Mouse (Mus musculus) C2C12 (cell line): Measurements from ENCODE around the gene Csrp2. TPM values are rescaled to one million over a fixed set of nuclear protein-coding genes. Genes with fewer than 3 reads are reported as not detected.

Source experiments
- H3K27me3 ChIP-seq: one replicate; pipeline ENCODE4 v1.6.1; 2011; ENCODE audit not compliant: control insufficient read depth, insufficient read depth, insufficient read length
- H3K36me3 ChIP-seq: one replicate; pipeline ENCODE4 v1.6.1; 2011; ENCODE audit not compliant: control insufficient read depth, insufficient read depth
- H3K4me3 ChIP-seq: one replicate; pipeline ENCODE4 v1.5.1; 2011; ENCODE audit warnings: mild to moderate bottlenecking, control low read depth; ENCODE audit not compliant: poor library complexity, insufficient read depth, severe bottlenecking
- H3K79me2 ChIP-seq: one replicate; pipeline ENCODE4 v1.6.1; 2011; ENCODE audit not compliant: control insufficient read depth, insufficient read depth
- H3K79me3 ChIP-seq: one replicate; pipeline ENCODE4 v1.6.1; 2011; ENCODE audit warnings: low read depth, control low read depth
- H3ac ChIP-seq: one replicate; pipeline ENCODE3; 2011; ENCODE audit warnings: low read depth; ENCODE audit not compliant: control insufficient read depth, insufficient read length
- CEBPB ChIP-seq: IDR thresholded peaks from one replicate; pipeline ENCODE4 v1.6.1; 2011; ENCODE audit warnings: low read depth, mild to moderate bottlenecking, control low read depth, moderate library complexity
- CTCF ChIP-seq: IDR thresholded peaks from one replicate; pipeline ENCODE4 v1.5.1; 2011; ENCODE audit not compliant: control insufficient read depth, insufficient read depth, insufficient read length
- FOSL1 ChIP-seq: IDR thresholded peaks from one replicate; pipeline ENCODE4 v1.8.0; 2011; ENCODE audit warnings: mild to moderate bottlenecking, low read length; ENCODE audit not compliant: poor library complexity, insufficient read depth, severe bottlenecking
- MAX ChIP-seq: IDR thresholded peaks from one replicate; pipeline ENCODE4 v1.6.1; 2011; ENCODE audit warnings: mild to moderate bottlenecking, control low read depth
- MYOD1 ChIP-seq: IDR thresholded peaks from one replicate; pipeline ENCODE4 v1.6.1; 2011; ENCODE audit warnings: low read depth; ENCODE audit not compliant: control insufficient read depth, insufficient read length
- MYOG ChIP-seq: IDR thresholded peaks from one replicate; pipeline ENCODE4 v1.6.1; 2011; ENCODE audit not compliant: control insufficient read depth, insufficient read length; ENCODE audit errors: extremely low read depth
- USF1 ChIP-seq: IDR thresholded peaks from one replicate; pipeline ENCODE4 v1.6.1; 2011; ENCODE audit warnings: low read depth, mild to moderate bottlenecking, control low read depth, moderate library complexity
- polyA plus RNA-seq: library from polyadenylated mRNA; unstranded; fragments of >200 nt; fragmentation: generic; extraction: Trizol; gene quantifications from one replicate; pipeline ENCODE4 v1.2.1, GENCODE M21; 2012; ENCODE audit warnings: missing spikeins

The Csrp2 gene
- polyA plus RNA-seq, 1 experiment, result 398 TPM

DNA sequence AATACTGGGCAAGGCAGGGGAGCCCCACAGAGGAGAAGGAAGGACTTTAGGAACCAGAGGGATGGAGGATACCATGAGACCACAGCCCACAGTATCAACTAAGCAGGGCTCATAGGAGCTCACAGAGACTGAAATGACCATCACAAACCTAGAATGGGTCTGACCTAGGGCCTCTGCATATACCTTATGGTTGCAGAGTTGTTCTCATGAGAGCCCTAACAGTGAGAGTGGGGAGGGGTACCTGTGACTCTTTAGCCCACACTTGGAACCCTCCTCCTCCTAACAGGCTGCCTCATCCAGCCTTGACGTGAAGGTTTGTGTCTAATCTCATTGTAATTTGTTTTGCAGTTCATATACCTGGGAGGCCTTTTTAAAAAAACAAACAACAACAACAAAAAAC is 55.3 kb downstream of the Csrp2 start:
- Histone ChIP-seq H3K4me3 (no peak overlapping the region), H3K27me3 (no peaks in the 10 kb centered on the region), H3K36me3 (peaks cover 26% of the 10 kb centered on the region), H3K79me3 (no peaks in the 10 kb centered on the region), H3K79me2 (no peaks in the 10 kb centered on the region), H3ac (no peak overlapping the region)
- TF ChIP-seq MYOD1 (no peak), FOSL1 (no peak), MYOG (no peak), MAX (no peak), USF1 (no peak), CEBPB (no peak), CTCF (no peak)

DNA sequence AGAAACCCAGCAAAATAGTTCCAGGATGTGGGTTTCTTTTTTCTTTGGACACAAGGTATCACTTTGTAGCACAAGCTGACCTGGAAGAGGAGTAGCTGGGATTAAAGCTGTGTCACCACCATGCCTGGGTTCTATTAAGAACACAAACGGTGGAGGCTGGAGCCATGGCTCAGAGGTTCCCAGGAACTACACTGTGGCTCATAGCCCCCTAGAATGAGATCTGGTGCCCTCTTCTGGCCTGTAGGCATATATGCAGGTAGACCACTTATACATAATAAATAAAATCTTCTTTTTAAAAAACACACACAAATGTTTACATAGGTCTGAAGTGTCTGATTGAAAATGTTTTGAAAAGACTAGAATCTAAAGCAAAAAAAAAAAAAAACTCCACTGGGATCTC is 56.5 kb downstream of the Csrp2 start:
- Histone ChIP-seq H3K4me3 (no peak overlapping the region), H3K27me3 (no peaks in the 10 kb centered on the region), H3K79me2 (no peaks in the 10 kb centered on the region), H3ac (no peak overlapping the region), H3K36me3 (peaks cover 19% of the 10 kb centered on the region), H3K79me3 (no peaks in the 10 kb centered on the region)
- TF ChIP-seq MYOG, result no peak
- no peak for TF ChIP-seq MAX
- TF ChIP-seq CEBPB, result no peak
- TF ChIP-seq CTCF, result no peak
- TF ChIP-seq MYOD1, result no peak
- no peak for TF ChIP-seq USF1
- no peak for TF ChIP-seq FOSL1

DNA sequence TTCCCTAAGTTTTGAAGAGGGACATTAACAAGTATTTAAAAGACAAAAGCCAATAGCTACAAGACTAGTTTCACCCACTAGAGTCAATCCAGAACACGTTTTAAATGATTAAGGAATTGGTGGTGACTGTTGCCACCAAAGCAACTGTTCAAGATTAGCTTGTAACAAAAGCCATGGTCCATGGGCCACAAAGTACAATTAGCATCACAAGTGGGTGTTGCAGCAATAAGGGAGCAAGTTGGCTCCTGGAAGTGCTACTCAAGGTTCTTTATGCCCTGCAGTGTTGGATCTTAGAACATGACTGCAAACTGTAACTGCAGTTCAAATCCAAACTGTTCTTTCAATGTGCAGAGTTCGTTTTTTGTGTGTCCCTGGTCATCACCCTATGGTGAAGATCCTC is 57.8 kb downstream of the Csrp2 start:
- no peaks in the 10 kb centered on the region for H3K79me3 ChIP-seq
- no peak overlapping the region for H3ac ChIP-seq
- no peaks in the 10 kb centered on the region for H3K79me2 ChIP-seq
- H3K36me3 ChIP-seq, result peaks cover 17% of the 10 kb centered on the region
- TF ChIP-seq USF1 (no peak), FOSL1 (no peak), MYOG (no peak), CEBPB (no peak), MYOD1 (no peak), MAX (no peak), CTCF (no peak)
- H3K4me3 ChIP-seq, result no peak overlapping the region
- H3K27me3 ChIP-seq, result no peaks in the 10 kb centered on the region

DNA sequence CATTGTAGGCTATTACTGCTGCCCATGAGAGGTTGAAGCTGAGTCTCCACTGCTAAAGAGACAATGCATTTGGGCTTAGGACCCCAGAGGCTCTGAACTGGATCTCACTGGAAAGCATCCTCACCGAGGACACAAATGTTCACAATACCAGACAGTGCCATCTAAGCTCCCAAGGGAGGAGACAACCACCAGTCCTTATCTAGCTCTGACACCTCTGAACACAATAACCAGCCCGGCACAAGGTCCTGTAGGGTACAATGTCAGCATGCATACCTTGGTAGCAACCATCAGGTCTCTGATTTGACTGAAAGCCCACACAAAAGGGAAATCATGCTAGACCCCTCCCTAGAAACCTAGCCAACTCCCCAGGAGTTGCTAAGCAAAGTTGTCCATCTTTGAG is 59.8 kb downstream of the Csrp2 start:
- Histone ChIP-seq H3K79me3 (no peaks in the 10 kb centered on the region), H3ac (no peak overlapping the region), H3K79me2 (peaks cover 6% of the 10 kb centered on the region), H3K4me3 (no peak overlapping the region), H3K27me3 (no peaks in the 10 kb centered on the region), H3K36me3 (peaks cover 13% of the 10 kb centered on the region)
- TF ChIP-seq MAX (no peak), MYOG (no peak)

DNA sequence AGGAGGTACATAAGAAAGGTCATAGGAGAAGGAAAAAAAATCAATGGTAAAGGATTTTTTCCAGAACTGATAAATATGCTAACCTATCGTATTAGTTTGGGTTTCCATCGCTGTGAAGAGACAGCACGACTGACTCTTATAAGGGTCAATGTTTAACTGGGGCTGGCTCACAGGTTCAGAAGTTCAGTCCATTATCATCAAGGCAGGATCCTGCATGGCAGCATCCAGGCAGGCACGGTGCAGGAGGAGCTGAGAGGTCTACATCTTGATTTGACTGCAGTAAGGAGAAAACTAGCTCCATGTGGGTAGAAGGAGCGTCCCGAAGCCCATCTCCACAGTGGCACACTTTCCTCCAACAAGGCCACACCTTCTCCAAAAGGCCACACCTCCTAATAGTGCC is 60.9 kb downstream of the Csrp2 start:
- H3K27me3 ChIP-seq, result no peaks in the 10 kb centered on the region
- TF ChIP-seq MAX (no peak), FOSL1 (no peak), CTCF (no peak), USF1 (no peak), MYOG (no peak), MYOD1 (no peak), CEBPB (no peak)
- no peak overlapping the region for H3ac ChIP-seq
- H3K79me2 ChIP-seq, result peaks cover 6% of the 10 kb centered on the region
- no peak overlapping the region for H3K4me3 ChIP-seq
- no peaks in the 10 kb centered on the region for H3K79me3 ChIP-seq
- peaks cover 13% of the 10 kb centered on the region for H3K36me3 ChIP-seq

DNA sequence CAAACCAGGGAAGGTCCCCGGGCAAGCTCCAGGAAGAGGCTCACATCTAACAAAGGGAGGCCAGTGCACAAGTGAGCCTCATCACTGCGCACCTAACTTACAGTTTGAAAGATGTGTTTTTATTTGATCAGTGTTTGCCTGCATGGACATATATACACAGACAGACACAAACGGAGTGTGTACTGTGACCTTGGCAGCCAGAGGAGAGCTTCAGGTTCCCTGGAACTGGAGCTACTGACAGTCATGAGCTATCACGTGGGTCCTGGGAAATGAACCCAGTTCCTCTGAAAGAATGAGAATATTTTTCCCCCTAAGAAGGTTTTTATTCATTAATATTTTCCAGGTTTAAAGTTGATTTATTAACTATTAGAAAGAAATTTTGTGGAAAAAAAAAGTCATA is 63.2 kb downstream of the Csrp2 start:
- no peak overlapping the region for H3K4me3 ChIP-seq
- H3ac ChIP-seq, result no peak overlapping the region
- H3K27me3 ChIP-seq, result no peaks in the 10 kb centered on the region
- TF ChIP-seq CTCF (no peak), USF1 (no peak), FOSL1 (no peak), CEBPB (no peak), MYOD1 (no peak), MYOG (no peak), MAX (no peak)
- peaks cover 10% of the 10 kb centered on the region for H3K79me3 ChIP-seq
- peaks cover 29% of the 10 kb centered on the region for H3K79me2 ChIP-seq
- H3K36me3 ChIP-seq, result peaks cover 20% of the 10 kb centered on the region
